Mouse (Mus musculus): ENCODE measurements at regions not wholly inside any gene's neighbourhood (a gene's known extent, or its start where the extent isn't known, plus 50 kb on each side); places are given as distances from the start of the nearest gene placed in this dataset.

GRCm38 (mm10) chr4:53320735-53321449 lies 119.3 kb upstream of the Slc44a1 start:
- no peak for DNase-seq (ENCODE audit: low read depth, low spot score)

DNA sequence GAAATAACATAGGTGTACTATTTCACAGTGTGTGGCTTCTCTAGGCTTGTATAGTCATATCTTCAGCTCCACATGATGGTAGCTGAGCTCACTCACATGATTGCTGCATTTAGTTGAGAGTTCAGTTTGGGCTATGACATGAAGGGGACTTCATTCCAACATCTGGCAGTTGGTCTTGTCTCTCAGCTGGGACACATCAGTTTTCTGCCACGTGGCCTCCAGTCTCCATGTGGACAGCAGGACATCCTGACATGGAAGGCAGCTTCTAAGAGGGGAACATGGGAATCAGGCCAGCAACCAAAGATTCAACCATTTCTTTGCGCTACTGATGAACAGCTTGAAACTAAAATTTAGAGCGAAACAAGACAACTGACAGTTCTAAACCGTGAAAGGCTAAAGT lies 121.2 kb upstream of the Slc44a1 start:
- DNase-seq (ENCODE audit: low read depth, low spot score): no peak

DNA sequence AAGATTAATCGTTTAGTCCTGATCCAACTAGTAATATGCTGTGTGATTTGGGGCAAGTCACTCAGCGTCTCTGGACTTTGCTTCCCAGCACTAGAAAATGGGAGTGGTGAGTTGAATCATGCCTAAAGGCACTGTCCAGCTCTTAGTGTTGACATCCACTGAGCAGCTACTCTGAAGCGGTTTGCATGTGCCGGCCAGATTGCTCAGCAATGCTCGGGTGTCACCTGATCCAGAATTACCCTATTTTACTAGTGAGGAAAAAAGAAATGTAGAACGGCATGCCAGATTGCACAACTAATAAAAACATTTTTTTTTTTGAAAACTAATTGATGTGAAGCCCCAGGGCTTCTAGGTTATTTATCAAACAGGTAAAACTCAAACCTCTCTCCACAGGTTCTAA lies 122.0 kb upstream of the Slc44a1 start:
- DNase-seq (ENCODE audit: low read depth, low spot score): no peak

DNA sequence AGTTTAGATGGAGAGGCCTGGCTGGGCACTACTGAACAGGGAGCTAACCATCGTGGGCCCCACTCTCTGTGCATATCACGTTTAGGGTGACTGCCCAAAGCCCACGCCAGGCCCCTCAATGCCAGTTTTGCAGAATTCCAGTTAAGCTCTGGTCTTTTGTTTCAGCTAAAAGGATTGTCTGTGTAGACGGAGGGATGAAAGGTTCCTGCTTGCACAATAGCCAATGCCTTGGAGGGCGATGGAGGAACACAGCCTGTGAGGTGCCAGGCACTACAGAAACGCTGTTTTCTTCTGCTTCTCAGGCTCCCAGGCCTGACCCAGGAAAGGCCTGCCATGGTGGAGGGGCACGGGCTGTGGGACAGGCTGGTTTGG lies 122.8 kb upstream of the Slc44a1 start:
- no peak for DNase-seq (ENCODE audit: low read depth, low spot score)

GRCm38 (mm10) chr4:53316796-53317452 lies 123.3 kb upstream of the Slc44a1 start:
- DNase-seq (ENCODE audit: low read depth, low spot score): no peak

DNA sequence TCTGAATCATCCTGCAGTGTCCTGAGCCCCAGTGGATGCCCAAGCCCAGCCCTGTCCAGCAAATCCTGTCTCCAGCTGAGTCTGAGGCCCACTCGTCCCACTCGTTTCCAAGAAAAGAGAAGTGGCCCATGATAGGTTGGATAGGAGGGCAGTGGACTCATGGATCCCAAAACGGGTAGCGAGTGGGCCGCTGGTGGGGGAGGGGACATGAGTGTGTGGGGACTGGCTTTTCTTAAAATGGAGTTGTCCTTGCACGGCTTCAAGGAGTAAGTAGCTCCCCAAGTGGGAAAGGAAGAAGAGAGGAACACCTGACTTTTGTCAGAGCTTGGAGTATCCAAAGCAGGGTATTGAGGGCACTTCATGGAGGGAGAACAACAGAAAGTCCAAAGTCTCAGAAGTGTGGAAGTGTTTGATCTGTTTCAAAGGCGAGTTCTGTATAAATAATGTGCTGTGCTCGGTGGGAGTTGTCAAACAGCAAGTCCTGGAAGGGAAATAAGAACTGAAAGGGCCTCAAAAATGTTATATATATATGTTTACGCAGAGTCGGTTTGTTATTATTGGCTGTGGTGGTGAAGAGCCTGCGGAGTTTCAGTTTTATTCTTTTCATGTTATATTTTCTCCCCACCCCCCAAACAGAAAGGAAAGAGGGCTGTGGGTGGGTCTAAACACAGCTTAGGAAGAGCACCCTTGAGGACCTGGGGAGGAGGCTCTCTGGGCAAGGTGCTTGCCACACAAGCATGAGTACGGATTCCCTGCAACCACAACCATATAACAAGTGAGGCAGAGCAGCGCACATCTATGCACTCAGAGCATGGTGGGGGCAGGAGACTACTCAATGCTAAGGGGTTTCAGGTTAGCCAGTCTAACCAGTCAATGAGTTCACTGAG lies 124.1 kb upstream of the Slc44a1 start:
- DNase-seq (ENCODE audit: low read depth, low spot score): no peak

- no peak for DNase-seq (ENCODE audit: low read depth, low spot score)
Observed at GRCm38 (mm10) chr4:53315121-53315875, 124.9 kb upstream of the Slc44a1 start.

DNA sequence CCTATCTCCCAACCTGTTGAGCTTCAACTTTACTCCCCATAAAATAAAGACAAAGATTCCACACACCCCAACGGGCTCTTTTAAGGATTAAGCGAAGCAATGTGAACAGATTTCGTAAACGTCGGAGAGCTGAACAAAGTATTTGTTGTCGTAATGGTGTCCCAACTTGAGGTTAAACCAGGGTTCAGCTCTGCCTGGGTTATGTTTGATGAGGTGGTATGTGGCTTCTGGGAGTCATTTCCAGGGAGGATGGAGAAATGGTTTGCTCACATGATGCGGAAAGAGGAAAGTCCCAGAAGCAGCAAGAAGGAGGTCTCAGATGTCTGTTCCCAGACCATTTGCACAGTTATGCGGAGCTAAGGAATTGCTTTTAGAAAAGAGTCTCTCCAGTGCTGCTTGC lies 126.1 kb upstream of the Slc44a1 start:
- DNase-seq (ENCODE audit: low read depth, low spot score): no peak

GRCm38 (mm10) chr4:53307121-53307520 lies 133.1 kb upstream of the Slc44a1 start:
- DNase-seq (ENCODE audit: low read depth, low spot score): no peak

DNA sequence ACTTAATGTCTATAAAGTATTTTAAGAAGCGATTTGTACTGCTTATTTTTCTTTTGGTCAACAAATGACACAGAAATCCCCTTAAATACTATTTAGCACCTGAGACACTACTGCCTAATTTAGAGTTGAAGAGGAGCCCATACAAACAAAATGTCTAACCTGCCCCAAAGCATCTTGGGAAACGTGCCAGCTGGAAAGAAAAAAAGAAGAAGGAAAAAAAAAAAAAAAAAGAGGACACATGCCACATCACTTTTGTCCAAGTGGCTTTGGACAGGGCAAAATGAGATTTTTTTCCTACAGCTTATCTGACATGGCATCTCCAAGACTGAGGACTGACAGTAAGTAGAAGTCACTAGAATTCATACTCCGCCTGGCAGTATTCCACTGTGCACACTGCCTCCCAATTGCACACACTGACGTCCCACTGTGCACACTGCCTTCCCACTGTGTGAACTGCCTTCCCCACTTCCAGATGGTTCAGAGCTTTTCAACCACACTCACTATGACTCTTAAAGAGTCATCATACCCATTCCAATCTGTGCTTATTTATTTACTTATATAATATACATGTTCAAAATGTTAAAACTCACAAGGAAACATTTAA lies 135.3 kb upstream of the Slc44a1 start:
- DNase-seq (ENCODE audit: low read depth, low spot score): no peak

DNA sequence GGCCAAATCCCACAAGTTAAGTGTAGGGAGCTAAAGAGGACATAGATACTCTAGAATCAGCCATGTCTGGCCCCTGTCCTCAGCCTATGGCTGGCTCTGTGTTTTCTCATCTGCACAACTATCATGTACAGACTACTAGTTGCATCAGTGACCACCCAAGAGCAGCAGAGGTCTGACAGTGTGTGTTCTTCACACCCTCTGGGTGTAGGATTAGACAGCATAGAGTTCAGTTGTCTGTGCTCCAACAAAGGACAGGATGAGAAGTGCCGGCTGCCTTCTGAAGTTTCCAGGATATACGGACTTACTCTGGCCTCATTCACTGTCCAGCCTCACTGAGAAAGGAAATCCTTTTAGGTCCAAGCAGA lies 135.9 kb upstream of the Slc44a1 start:
- DNase-seq (ENCODE audit: low read depth, low spot score): peak; percentile 27

DNA sequence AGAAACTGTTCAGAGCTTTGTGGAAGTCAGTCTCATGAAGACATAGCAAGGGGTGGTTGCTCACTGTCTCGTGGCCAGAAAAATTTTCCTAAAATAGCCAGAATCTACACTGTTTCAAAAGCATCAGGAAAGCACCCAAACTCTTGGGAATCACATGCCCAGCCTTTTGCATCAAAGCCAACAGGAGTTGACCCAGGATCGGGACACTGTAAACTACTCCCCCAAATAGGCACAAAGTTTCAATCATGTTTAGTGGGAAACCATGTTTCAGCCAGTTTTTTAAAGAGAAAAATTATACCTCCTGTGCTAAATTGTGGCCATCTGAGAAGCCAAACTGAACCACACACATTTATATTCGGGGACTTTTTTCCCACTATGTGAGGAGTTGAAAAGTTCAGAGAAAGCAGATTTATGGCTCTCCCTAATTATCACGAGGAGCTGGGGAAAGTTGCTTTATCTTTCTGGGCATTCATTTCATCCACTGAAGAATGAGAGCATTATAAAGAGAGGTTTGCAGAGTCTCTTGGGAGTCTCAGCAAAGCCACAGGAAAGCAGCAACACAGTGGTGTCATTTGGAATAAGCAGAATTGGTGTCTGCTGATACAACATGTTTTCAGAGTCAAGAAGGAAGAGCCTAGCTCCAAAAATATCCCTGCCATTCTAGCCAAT lies 136.5 kb upstream of the Slc44a1 start:
- peak; percentile 47 for DNase-seq (ENCODE audit: low read depth, low spot score)

- no peak for DNase-seq (ENCODE audit: low read depth, low spot score)
Observed at GRCm38 (mm10) chr4:53297975-53298374, 138.3 kb upstream of the Abca1 start.

DNA sequence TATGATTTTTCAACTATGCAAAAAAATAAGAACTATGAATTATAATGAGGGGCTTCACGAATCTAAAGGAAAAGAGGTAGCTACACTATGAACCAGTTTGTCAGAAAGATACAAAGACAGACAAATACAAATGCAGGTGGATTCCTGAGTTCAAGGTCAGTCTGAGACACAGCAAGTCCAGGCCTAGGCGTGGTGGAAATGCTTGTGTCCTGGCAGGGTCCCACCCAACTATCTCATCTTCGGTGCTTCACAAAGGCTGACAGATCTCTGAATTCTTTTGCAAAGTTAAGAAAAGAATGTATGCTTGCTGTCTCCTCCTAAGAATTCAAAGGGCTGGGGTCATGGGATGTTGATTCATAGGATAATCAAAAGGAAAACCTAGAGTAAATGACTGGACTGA lies 132.9 kb upstream of the Abca1 start:
- no peak for DNase-seq (ENCODE audit: low read depth, low spot score)

DNA sequence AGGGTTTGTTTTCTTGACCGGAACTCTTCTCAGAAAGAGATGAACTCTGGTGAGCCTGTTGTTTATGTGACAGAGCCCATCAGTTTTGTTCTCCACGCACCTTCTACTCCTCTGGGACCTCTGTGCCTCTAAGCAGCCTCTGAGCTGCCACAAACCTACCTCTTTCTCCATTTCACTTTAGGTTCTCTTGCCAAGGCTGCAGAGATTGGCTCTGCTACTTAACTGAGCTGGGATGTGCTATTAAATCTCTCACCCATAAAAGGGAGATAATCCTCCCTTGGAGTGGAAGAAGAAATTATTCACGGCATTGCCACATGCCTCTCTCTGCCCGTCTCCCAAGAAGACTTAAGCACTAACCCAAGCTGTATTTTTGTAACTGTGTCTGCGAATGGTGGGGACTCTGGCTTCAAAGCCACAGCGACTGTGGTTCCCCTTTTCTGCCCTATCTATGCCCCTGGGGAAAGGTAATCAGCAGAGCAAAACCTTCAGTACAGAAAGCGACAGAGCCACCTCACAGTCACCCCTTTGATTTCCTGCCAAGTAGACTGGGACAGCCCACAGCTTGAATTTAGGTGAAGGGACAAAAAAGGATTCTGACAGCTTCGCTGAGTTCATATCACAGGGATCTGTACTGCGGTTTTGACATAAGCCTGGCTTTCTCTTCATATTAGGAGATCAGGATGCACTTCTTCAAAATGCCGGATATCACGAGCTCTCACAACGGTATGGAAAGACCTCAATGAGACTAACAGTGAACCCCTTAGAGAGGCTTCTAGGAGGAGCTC lies 118.2 kb upstream of the Abca1 start:
- DNase-seq (ENCODE audit: low read depth, low spot score): no peak

- no peak for DNase-seq (ENCODE audit: low read depth, low spot score)
Observed at GRCm38 (mm10) chr4:53270433-53270832, 110.7 kb upstream of the Abca1 start.

GRCm38 (mm10) chr4:53269999-53270398 lies 110.3 kb upstream of the Abca1 start:
- DNase-seq (ENCODE audit: low read depth, low spot score): no peak

- DNase-seq (ENCODE audit: low read depth, low spot score): no peak
Observed at GRCm38 (mm10) chr4:53269251-53269842, 109.7 kb upstream of the Abca1 start.

DNA sequence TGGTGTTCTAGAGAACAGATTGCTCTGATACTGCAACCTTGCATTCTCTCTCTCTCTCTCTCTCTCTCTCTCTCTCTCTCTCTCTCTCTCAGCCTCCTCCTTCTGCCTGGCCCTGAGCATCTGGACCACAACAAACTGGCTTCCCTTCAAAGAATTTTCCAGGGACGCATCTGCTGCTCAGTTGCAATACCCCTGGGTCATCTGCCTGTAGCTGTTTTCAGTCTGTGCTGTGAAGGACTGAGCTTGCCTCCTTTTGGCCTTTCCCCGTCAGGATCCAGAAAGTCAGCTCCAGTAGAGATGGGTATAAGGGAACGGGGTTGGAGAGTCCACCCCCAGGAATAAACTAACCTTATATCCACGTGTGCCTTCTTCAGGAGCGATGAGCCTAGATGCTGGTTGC lies 105.2 kb upstream of the Abca1 start:
- DNase-seq (ENCODE audit: low read depth, low spot score): no peak

GRCm38 (mm10) chr4:53264501-53264900 lies 104.8 kb upstream of the Abca1 start:
- DNase-seq (ENCODE audit: low read depth, low spot score): no peak
